Mouse (Mus musculus) embryo, embryonic 11 days (tissue): ENCODE measurements at regions not wholly inside any gene's neighbourhood (a gene's known extent, or its start where the extent isn't known, plus 50 kb on each side); places are given as distances from the start of the nearest gene placed in this dataset.
"Not testable (repeated sequence)": the region's sequence is repeated elsewhere in the genome, so short reads cannot be mapped to it uniquely, and the experiment has no call there.

Experiments used
- DNase-seq: peaks from one replicate; pipeline ENCODE4 v3.0.0-alpha.2; 2015

DNA sequence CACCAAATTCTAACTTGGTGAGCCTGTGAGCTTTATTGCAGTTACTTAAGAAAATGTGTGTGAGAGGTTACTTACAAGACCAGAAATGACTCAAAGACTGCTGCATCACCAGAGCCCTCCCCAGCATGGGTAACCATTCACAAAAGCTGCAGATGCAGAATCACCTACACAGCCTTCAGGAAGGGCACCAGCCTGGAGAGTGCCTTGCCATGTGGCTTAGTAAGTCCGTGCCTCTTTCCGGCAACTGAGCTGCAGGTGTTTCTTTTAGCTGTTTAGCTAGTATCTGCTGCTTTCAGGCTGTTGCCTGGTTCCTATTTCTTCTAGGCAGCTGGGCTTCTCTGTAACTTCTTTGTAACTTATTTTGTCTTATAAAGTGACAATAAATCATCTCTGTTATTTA is 213.2 kb upstream of the Stxbp6 start:
- no peak for DNase-seq

- DNase-seq = no peak
Measured at GRCm38 (mm10) chr12:45256309-45256708, 181.8 kb upstream of the Stxbp6 start.

GRCm38 (mm10) chr12:45211131-45211530 is 136.6 kb upstream of the Stxbp6 start:
- no peak for DNase-seq

GRCm38 (mm10) chr12:45195304-45195920 is 120.9 kb upstream of the Stxbp6 start:
- no peak for DNase-seq

DNA sequence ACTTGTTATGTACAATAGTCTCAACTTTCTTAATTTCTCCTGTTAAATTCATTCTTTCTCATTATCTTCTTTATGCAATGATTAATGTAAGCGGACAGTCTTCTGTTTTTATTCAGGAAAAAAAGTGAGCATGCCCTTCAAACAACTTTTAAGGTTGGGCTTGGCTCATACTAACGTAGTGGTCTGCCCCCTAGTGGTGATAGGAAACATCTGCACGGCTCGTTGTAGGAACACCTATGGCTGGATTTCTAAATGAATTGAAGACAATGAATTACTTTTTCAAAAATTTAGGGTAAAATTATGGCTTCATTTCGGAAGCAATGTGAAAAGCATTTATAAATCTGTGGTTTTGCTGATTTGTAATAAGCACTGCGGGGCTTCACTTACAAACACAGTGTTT is 112.6 kb upstream of the Stxbp6 start:
- peak; percentile 85 for DNase-seq

GRCm38 (mm10) chr12:45184510-45184909 is 110.0 kb upstream of the Stxbp6 start:
- DNase-seq = no peak

GRCm38 (mm10) chr12:45177454-45177853 is 102.9 kb upstream of the Stxbp6 start:
- no peak for DNase-seq

DNA sequence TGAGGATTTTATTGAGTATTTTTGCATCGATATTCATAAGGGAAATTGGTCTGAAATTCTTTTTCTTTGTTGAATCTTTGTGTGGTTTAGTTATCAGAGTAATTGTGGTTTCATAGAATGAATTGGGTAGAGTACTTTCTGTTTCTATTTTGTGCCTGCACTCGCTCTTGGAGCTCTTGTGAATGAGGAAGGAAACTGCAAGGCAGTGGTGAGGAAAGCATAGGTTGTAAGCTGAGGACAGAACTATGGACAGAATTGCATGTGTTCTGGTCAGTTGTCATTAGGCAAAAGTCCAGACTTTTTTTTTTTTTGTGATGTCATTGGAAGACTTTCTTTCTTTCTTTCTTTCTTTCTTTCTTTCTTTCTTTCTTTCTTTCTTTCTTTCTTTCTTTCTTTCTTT is 100.8 kb upstream of the Stxbp6 start:
- DNase-seq = not testable (repeated sequence)

DNA sequence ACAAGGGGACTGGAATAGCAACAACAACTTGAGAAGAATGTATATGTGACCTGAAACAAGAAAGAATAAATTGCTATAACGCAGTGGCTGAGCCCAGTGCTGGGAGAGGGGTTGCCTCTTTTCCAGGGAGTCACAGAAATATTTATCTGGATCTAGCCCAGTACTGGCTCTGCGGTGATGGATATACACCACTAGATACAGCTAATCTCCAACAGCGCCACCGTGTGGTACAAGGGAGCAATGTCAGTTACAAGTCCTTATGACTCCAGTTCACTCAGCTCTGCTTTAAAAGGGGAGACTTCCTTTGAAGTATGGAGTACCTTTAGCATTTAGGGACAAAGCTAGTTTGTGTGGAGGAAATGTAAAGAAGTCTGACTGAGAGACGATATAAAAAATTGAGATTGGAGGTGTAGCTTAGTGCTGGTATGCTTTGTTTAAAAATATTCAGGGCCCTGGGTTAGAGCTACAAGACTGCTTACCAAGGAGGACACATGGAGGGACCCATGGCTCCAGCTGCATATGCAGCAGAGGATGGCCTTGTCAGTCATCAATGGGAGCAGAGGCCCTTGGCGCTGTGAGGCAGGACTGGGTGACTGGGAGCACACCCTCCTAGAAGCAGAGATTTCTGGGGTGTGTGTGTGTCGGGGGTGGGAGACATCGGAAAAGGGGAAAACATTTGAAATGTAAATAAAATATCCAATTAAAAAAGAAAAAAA is 97.6 kb upstream of the Stxbp6 start:
- DNase-seq = peak; percentile 85

GRCm38 (mm10) chr12:45162011-45162410 is 87.5 kb upstream of the Stxbp6 start:
- DNase-seq = peak; percentile 50

DNA sequence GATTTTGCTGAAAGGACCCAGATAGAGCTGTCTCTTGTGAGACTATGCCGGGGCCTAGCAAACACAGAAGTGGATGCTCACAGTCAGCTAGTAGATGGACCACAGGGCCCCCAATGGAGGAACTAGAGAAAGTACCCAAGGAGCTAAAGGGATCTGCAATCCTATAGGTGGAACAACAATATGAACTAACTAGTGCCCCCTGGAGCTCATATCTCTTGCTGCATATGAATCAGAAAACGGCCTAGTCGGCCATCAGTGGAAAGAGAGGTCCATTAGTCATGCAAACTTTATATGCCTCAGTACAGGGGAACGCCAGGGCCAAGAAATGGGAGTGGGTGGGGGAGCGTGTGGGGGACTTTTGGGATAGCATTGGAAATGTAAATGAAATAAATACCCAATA is 87.1 kb upstream of the Stxbp6 start:
- DNase-seq = not testable (repeated sequence)

DNA sequence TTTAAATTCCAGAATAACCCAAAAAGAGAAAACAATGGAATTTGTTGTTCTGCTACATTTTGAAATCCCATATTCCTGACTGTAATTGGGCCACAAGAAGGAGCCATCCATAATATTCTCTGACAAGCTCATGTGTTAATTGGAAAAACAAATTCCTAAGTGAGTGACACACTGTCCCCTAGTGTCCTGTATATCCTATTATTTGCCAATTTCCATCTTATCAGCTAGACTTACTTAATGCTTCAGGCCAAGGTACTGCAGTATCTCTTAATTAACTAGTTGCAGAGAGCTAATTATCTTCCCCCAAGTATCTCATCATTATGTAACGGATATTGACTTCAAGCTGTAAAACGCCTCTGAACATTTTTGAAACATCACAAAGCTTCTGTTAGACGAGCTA is 84.5 kb upstream of the Stxbp6 start:
- DNase-seq = no peak

- DNase-seq = no peak
Measured at GRCm38 (mm10) chr12:45137438-45138018, 63.0 kb upstream of the Stxbp6 start.

DNA sequence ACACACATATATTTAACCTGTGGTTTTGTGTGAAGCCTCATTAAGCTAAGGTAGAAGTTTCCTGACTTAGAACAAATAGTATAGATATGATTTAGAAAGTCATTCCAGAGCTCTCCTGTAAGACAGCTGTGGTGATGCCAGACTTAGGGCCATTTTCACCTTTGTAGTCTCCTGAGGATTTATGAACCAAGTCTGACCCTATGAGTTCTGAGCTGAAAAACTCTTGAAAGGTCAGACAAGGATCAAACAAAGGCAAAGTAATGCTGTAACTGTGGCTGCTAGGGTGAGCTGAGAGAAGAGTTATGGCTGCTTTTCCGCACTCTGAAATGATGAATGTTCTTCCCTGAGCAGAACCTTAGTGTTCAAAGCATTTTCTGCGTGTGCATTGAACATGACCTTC is 58.9 kb upstream of the Stxbp6 start:
- DNase-seq = peak; percentile 31

- DNase-seq = no peak
Measured at GRCm38 (mm10) chr12:45131139-45131538, 56.6 kb upstream of the Stxbp6 start.

DNA sequence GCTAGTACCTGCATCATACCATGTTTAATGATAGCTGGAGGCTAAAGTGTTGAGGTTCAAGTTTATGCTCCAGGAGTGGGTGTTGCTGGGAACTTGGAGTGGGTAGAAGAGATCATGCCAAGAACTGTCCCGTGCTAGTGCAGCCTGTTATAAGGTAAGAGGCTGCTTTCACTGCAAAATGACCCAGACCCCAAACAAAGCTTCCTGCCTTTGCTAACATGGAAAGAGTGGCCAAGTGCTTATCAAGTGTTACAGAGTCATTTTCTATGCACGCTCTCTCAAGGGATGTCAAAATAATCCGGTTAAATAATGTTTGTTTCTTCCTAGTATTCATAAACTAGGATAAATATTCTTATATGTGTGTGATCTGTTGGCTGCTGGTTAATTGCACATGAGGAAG is 51.4 kb upstream of the Stxbp6 start:
- DNase-seq = no peak
